8 mouse cellular contexts compared by ENCODE assay signal in the genomic region with DNA sequence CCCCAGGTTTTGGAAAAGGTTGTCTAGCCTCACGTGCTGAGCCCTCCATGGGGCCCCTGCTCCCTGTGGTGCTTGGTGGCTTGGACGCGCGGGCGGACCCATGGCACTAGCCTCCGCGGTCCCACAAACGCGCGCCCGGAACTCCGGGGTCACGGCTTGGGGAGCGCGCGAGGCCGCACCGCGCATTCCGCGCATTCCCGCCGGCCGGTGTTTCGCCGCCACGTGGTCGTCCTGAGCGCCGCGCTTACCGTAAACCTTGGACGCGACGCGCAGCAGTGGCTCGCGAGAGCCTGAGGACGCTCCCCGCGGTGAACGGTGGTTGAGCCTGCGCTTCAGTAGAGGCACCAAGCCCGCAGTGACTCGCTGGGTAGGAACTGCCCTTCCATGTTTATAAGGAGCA. TPM values are rescaled to one million over a fixed set of nuclear protein-coding genes. Genes with fewer than 3 reads are reported as not detected.
DNase-seq lines count a peak whose midpoint lies in the region; ATAC-seq and TF ChIP-seq lines count a peak whose summit lies in the region.

No protein-coding gene starts in this region.

- intact Hi-C loops in gastrocnemius, postnatal 14 days (cut with DNase I; ENCODE audit: low total_unique reads) = no loop called here

- peak overlapping the region; percentile 40 for H3K4me3 ChIP-seq in hindbrain, postnatal 0 days (ENCODE audit: low read length)
- H3K4me3 ChIP-seq in limb, embryonic 13.5 days = peak overlapping the region; percentile 75
- H3K4me3 ChIP-seq in midbrain, embryonic 12.5 days = peak overlapping the region; percentile 72
- H3K4me3 ChIP-seq in stomach, embryonic 16.5 days (replicated peaks; ENCODE audit: low read length) = peak overlapping the region; percentile 62

- peak overlapping the region; percentile 72 for H3K4me2 ChIP-seq in hindbrain, postnatal 0 days (ENCODE audit: low read depth, low read length)
- H3K4me2 ChIP-seq in limb, embryonic 13.5 days (replicated peaks) = peak overlapping the region; percentile 96
- peak overlapping the region; percentile 94 for H3K4me2 ChIP-seq in midbrain, embryonic 12.5 days (replicated peaks)
- H3K4me2 ChIP-seq in stomach, embryonic 16.5 days (ENCODE audit: low read depth, low read length) = peak overlapping the region; percentile 98

- TF ChIP-seq CTCF in hindbrain, postnatal 0 days (IDR thresholded peaks at IDR 0.05; ENCODE audit: low read depth) = peak; percentile 42

- no peaks in the 10 kb centered on the region for H3K9me3 ChIP-seq in hindbrain, postnatal 0 days (ENCODE audit: low read length)
- no peaks in the 10 kb centered on the region for H3K9me3 ChIP-seq in limb, embryonic 13.5 days
- H3K9me3 ChIP-seq in midbrain, embryonic 12.5 days = no peaks in the 10 kb centered on the region
- no peaks in the 10 kb centered on the region for H3K9me3 ChIP-seq in stomach, embryonic 16.5 days (replicated peaks; ENCODE audit: control insufficient read depth, low read length)

- peaks cover 30% of the 10 kb centered on the region for H3K4me1 ChIP-seq in hindbrain, postnatal 0 days (ENCODE audit: insufficient read depth, low read length)
- H3K4me1 ChIP-seq in limb, embryonic 13.5 days = peaks cover 35% of the 10 kb centered on the region
- peaks cover 41% of the 10 kb centered on the region for H3K4me1 ChIP-seq in midbrain, embryonic 12.5 days
- H3K4me1 ChIP-seq in stomach, embryonic 16.5 days (ENCODE audit: control insufficient read depth, insufficient read depth, low read length) = peaks cover 24% of the 10 kb centered on the region

- peak; percentile 86 to 88 for DNase-seq in cerebellum, postnatal 10 days
- no peak for DNase-seq in cerebellum, adult 8-10 months
- peak; percentile 47 to 71 for DNase-seq in cerebellum, postnatal 4 days (ENCODE audit: low spot score in 2 of 2)
- DNase-seq in gastrocnemius, postnatal 14 days = peak; percentile 76
- DNase-seq in hindbrain, postnatal 0 days (ENCODE audit: low spot score) = peak; percentile 87

- ATAC-seq in hindbrain, postnatal 0 days = peak; percentile 27
- peak; percentile 21; the same call in 1 of the 2 replicates for ATAC-seq in limb, embryonic 13.5 days (ENCODE audit: low FRiP score, low read depth)
- ATAC-seq in midbrain, embryonic 12.5 days (ENCODE audit: low FRiP score, low read depth) = peak; percentile 8; the same call in 1 of the 2 replicates
- peak; percentile 22 for ATAC-seq in stomach, embryonic 16.5 days (ENCODE audit: insufficient read depth, low FRiP score)

- no peaks in the 10 kb centered on the region for H3K36me3 ChIP-seq in hindbrain, postnatal 0 days (ENCODE audit: insufficient read depth, low read length)
- H3K36me3 ChIP-seq in limb, embryonic 13.5 days = no peaks in the 10 kb centered on the region
- no peaks in the 10 kb centered on the region for H3K36me3 ChIP-seq in midbrain, embryonic 12.5 days
- no peaks in the 10 kb centered on the region for H3K36me3 ChIP-seq in stomach, embryonic 16.5 days (ENCODE audit: control insufficient read depth, insufficient read depth, low read length)

- peaks cover 22% of the 10 kb centered on the region; the same call in 1 of the 2 replicates for H3K27me3 ChIP-seq in hindbrain, postnatal 0 days (ENCODE audit: insufficient read depth, low read length)
- no peaks in the 10 kb centered on the region for H3K27me3 ChIP-seq in limb, embryonic 13.5 days
- H3K27me3 ChIP-seq in midbrain, embryonic 12.5 days = peaks cover 54% of the 10 kb centered on the region
- no peaks in the 10 kb centered on the region for H3K27me3 ChIP-seq in stomach, embryonic 16.5 days (ENCODE audit: control insufficient read depth, insufficient read depth, low read length)

- 3% methylated on average over 39 of the region's 45 CpGs for WGBS in hindbrain, postnatal 0 days
- under 1% methylated on average over 45 of the region's 45 CpGs for WGBS in limb, embryonic 13.5 days
- WGBS in midbrain, embryonic 12.5 days = under 1% methylated on average over 45 of the region's 45 CpGs
- under 1% methylated on average over 45 of the region's 45 CpGs for WGBS in stomach, embryonic 16.5 days

- H3K9ac ChIP-seq in hindbrain, postnatal 0 days (replicated peaks; ENCODE audit: low read length) = no peak overlapping the region; the same call in 1 of the 2 replicates
- peak overlapping the region; percentile 72 for H3K9ac ChIP-seq in limb, embryonic 13.5 days
- H3K9ac ChIP-seq in midbrain, embryonic 12.5 days (replicated peaks) = peak overlapping the region; percentile 29
- H3K9ac ChIP-seq in stomach, embryonic 16.5 days (ENCODE audit: low read length) = peak overlapping the region; percentile 65

- no peak overlapping the region for H3K27ac ChIP-seq in hindbrain, postnatal 0 days
- peak overlapping the region; percentile 96 for H3K27ac ChIP-seq in limb, embryonic 13.5 days
- H3K27ac ChIP-seq in midbrain, embryonic 12.5 days (replicated peaks) = no peak overlapping the region
- no peak overlapping the region for H3K27ac ChIP-seq in stomach, embryonic 16.5 days (ENCODE audit: low read length)

RNA-seq across cellular contexts. Expression of gene Ccnd1, which starts 3.5 kb away (rescaled TPM):
- total RNA-seq in gastrocnemius, postnatal 14 days (2021) = 10 to 100 TPM; 12.5 to 31.5 TPM
- 49.7 and 67.8 TPM in 2 replicates for total RNA-seq in hindbrain, postnatal 0 days (2014; rRNA removed)
- polyA plus RNA-seq in hindbrain, postnatal 0 days (2015; fragmentation: Nextera tagmentation; extraction: Ambion mirVana) = 37.6 and 42.8 TPM in 2 replicates
- polyA plus RNA-seq in limb, embryonic 13.5 days (2015; fragmentation: Nextera tagmentation; extraction: Ambion mirVana) = 167 and 169 TPM in 2 replicates
- 259 and 289 TPM in 2 replicates for polyA plus RNA-seq in midbrain, embryonic 12.5 days (2016; fragmentation: Nextera tagmentation; extraction: Ambion mirVana)
- polyA plus RNA-seq in stomach, embryonic 16.5 days (2015; fragmentation: Nextera tagmentation; extraction: Ambion mirVana) = 59.0 and 65.4 TPM in 2 replicates

RNA-seq across cellular contexts. Expression of gene LTO1, which starts 28.4 kb away (rescaled TPM):
- 1 to 10 TPM; 7.6 to 8.5 TPM for total RNA-seq in gastrocnemius, postnatal 14 days (2021)
- 22.6 and 25.9 TPM in 2 replicates for total RNA-seq in hindbrain, postnatal 0 days (2014; rRNA removed)
- polyA plus RNA-seq in hindbrain, postnatal 0 days (2015; fragmentation: Nextera tagmentation; extraction: Ambion mirVana) = 19.3 and 22.4 TPM in 2 replicates
- 27.5 and 32.9 TPM in 2 replicates for polyA plus RNA-seq in limb, embryonic 13.5 days (2015; fragmentation: Nextera tagmentation; extraction: Ambion mirVana)
- polyA plus RNA-seq in midbrain, embryonic 12.5 days (2016; fragmentation: Nextera tagmentation; extraction: Ambion mirVana) = 33.6 and 36.4 TPM in 2 replicates
- polyA plus RNA-seq in stomach, embryonic 16.5 days (2015; fragmentation: Nextera tagmentation; extraction: Ambion mirVana) = 27.9 and 28.6 TPM in 2 replicates

RNA-seq across cellular contexts. Expression of gene Fgf15, which starts 46.9 kb away (rescaled TPM):
- not detected for total RNA-seq in gastrocnemius, postnatal 14 days (2021)
- 9.9 and 11.3 TPM in 2 replicates for total RNA-seq in hindbrain, postnatal 0 days (2014; rRNA removed)
- polyA plus RNA-seq in hindbrain, postnatal 0 days (2015; fragmentation: Nextera tagmentation; extraction: Ambion mirVana) = 9.1 and 9.4 TPM in 2 replicates
- polyA plus RNA-seq in limb, embryonic 13.5 days (2015; fragmentation: Nextera tagmentation; extraction: Ambion mirVana) = 0.22 and 0.31 TPM in 2 replicates
- polyA plus RNA-seq in midbrain, embryonic 12.5 days (2016; fragmentation: Nextera tagmentation; extraction: Ambion mirVana) = 69.8 and 95.0 TPM in 2 replicates
- polyA plus RNA-seq in stomach, embryonic 16.5 days (2015; fragmentation: Nextera tagmentation; extraction: Ambion mirVana) = not detected in 2 replicates
